Mouse (Mus musculus) mouse embryonic stem cell (cell line): ENCODE data around the gene Fbxo7.
"Not testable (repeated sequence)": the region's sequence is repeated elsewhere in the genome, so short reads cannot be mapped to it uniquely, and the experiment has no call there.

ENCODE experiments used
- in situ Hi-C, 2 experiments: fragments of 300-500 bp; cut with MboI; formaldehyde crosslinking; loops; 1 replicate in 1 of 2; 3 replicates in 1 of 2; pipeline ENCODE4 v1.14.3; 2019 to 2020; ENCODE audit warnings: low sequenced_read_pairs in 2 of 2, low pct_unique_long_range_greater_than_20kb in 1 of 2, mixed read lengths in 1 of 2; ENCODE audit not compliant: unreplicated experiment in 1 of 2

Gene Fbxo7

GRCm38 (mm10) chr10:86021749-86022473, at the start of gene Fbxo7:
Gene Fbxo7 (plus strand): TSS chr10:86021972.
- in situ Hi-C loops, result no loop called here

- in situ Hi-C loops, result loop anchor here (25.0 kb wide), 2 partner anchors 314 to 489 kb away; no protein-coding TSS in a partner anchor
These were observed 48.9 kb upstream of the Fbxo7 start for GRCm38 (mm10) chr10:85972915-85973314.

GRCm38 (mm10) chr10:85989412-85990115, 32.2 kb upstream of the Fbxo7 start:
- in situ Hi-C loops, result no loop called here

GRCm38 (mm10) chr10:85992412-85992811, 29.4 kb upstream of the Fbxo7 start:
- in situ Hi-C loops, result no loop called here

GRCm38 (mm10) chr10:85993836-85994235, 27.9 kb upstream of the Fbxo7 start:
- in situ Hi-C loops, result no loop called here

- in situ Hi-C loops, result no loop called here
These were observed 27.1 kb upstream of the Fbxo7 start for GRCm38 (mm10) chr10:85994543-85995104.

- in situ Hi-C loops, result no loop called here
These were observed 21.3 kb upstream of the Fbxo7 start for GRCm38 (mm10) chr10:86000447-86000846.

- in situ Hi-C loops, result no loop called here
These were observed 15.3 kb upstream of the Fbxo7 start for GRCm38 (mm10) chr10:86006455-86006854.

- in situ Hi-C loops, result no loop called here
These were observed 12.1 kb upstream of the Fbxo7 start for GRCm38 (mm10) chr10:86009688-86010087.

GRCm38 (mm10) chr10:86010636-86011035, 11.1 kb upstream of the Fbxo7 start:
- in situ Hi-C loops, result no loop called here

- in situ Hi-C loops, result no loop called here
These were observed 10.6 kb upstream of the Fbxo7 start for GRCm38 (mm10) chr10:86011172-86011571.

- in situ Hi-C loops, result no loop called here
These were observed 10.0 kb upstream of the Fbxo7 start, which contains the start of gene Bpifc for GRCm38 (mm10) chr10:86011781-86012180. Gene Bpifc (minus strand): TSS chr10:86011895.

- in situ Hi-C loops, result no loop called here
These were observed 4.0 kb upstream of the Fbxo7 start for GRCm38 (mm10) chr10:86017781-86018180.

GRCm38 (mm10) chr10:86018813-86019212, 3.0 kb upstream of the Fbxo7 start:
- in situ Hi-C loops, result no loop called here

GRCm38 (mm10) chr10:86021408-86021748, 394 bp upstream of the Fbxo7 start:
- in situ Hi-C loops, result no loop called here

- in situ Hi-C loops, result no loop called here
These were observed 673 bp downstream of the Fbxo7 start for GRCm38 (mm10) chr10:86022474-86022816.

GRCm38 (mm10) chr10:86023149-86023548, 1.4 kb downstream of the Fbxo7 start:
- in situ Hi-C loops, result no loop called here

- in situ Hi-C loops, result no loop called here
These were observed 4.1 kb downstream of the Fbxo7 start for GRCm38 (mm10) chr10:86025906-86026305.

- in situ Hi-C loops, result no loop called here
These were observed 4.6 kb downstream of the Fbxo7 start for GRCm38 (mm10) chr10:86026354-86026753.

GRCm38 (mm10) chr10:86026807-86027206, 5.0 kb downstream of the Fbxo7 start:
- in situ Hi-C loops, result not testable (repeated sequence)
